Comparison of ENCODE assay signal across 9 mouse cellular contexts in genomic region chr5:113365921-113366320, GRCm38 (mm10). TPM values are rescaled to one million over a fixed set of nuclear protein-coding genes. Genes with fewer than 3 reads are reported as not detected.
DNase-seq lines count a peak whose midpoint lies in the region; ATAC-seq and TF ChIP-seq lines count a peak whose summit lies in the region.
"Had no signal": no experiment of that assay in that cellular context is flagged by ENCODE, and none has a peak within 500 bp of the region (broad histone marks: within the 10 kb centered on the region; RNA-seq: fewer than 3 reads in every experiment).

No protein-coding gene starts in this region.

- H3K27ac ChIP-seq in liver, embryonic 12.5 days: no peak overlapping the region
- no peak overlapping the region for H3K27ac ChIP-seq in midbrain, postnatal 0 days (ENCODE audit: low read depth, low read length)

- TF ChIP-seq CTCF in midbrain, postnatal 0 days (IDR thresholded peaks at IDR 0.05): peak; percentile 99

- H3K36me3 ChIP-seq in liver, embryonic 12.5 days: no peaks in the 10 kb centered on the region
- no peaks in the 10 kb centered on the region for H3K36me3 ChIP-seq in midbrain, postnatal 0 days (ENCODE audit: insufficient read depth, low read length)
- no peaks in the 10 kb centered on the region for H3K36me3 ChIP-seq in splenic B cell, adult 2 months (ENCODE audit: control insufficient read depth, insufficient read depth, low read length, poor library complexity, severe bottlenecking)

- H3K9me3 ChIP-seq in liver, embryonic 12.5 days (replicated peaks): no peaks in the 10 kb centered on the region
- no peaks in the 10 kb centered on the region for H3K9me3 ChIP-seq in midbrain, postnatal 0 days (ENCODE audit: low read length)

- no peaks in the 10 kb centered on the region for H3K4me1 ChIP-seq in liver, embryonic 12.5 days
- H3K4me1 ChIP-seq in midbrain, postnatal 0 days (ENCODE audit: insufficient read depth, low read length): no peaks in the 10 kb centered on the region

- no peak overlapping the region for H3K4me2 ChIP-seq in liver, embryonic 12.5 days
- no peak overlapping the region for H3K4me2 ChIP-seq in midbrain, postnatal 0 days (ENCODE audit: low read depth, low read length, poor library complexity, severe bottlenecking)

- intact Hi-C loops in left cerebral cortex, postnatal 4 days (cut with DNase I): loop anchor here (2.0 kb wide), 2 partner anchors 359 to 367 kb away; partner anchors contain the start of gene 1700069L16Rik

- H3K9ac ChIP-seq in liver, embryonic 12.5 days: no peak overlapping the region
- no peak overlapping the region for H3K9ac ChIP-seq in midbrain, postnatal 0 days (replicated peaks; ENCODE audit: low read length, poor library complexity, severe bottlenecking)

- peak; percentile 39 for DNase-seq in liver
- DNase-seq in cerebellum, postnatal 10 days: peak; percentile 93 to 94
- peak; percentile 63 to 84 for DNase-seq in frontal cortex, postnatal 14 days (ENCODE audit: low spot score in 2 of 2)
- DNase-seq in kidney, adult 18-20 months: peak; percentile 78
- DNase-seq in left cerebral cortex, postnatal 4 days: peak; percentile 82
- peak; percentile 83 for DNase-seq in midbrain, postnatal 0 days (ENCODE audit: low spot score)
- peak; percentile 70 for DNase-seq in splenic B cell, adult 2 months (ENCODE audit: low read depth, low spot score)

- ATAC-seq in liver, embryonic 12.5 days: no peak
- ATAC-seq in midbrain, postnatal 0 days (ENCODE audit: low FRiP score): peak; percentile 34; the same call in 1 of the 2 replicates

- H3K27me3 ChIP-seq in liver, embryonic 12.5 days (replicated peaks): peaks cover 16% of the 10 kb centered on the region; the same call in 1 of the 2 replicates
- 0 out of 2 replicates have a peak, but pooled peaks cover 6% of the 10 kb centered on the region for H3K27me3 ChIP-seq in midbrain, postnatal 0 days (ENCODE audit: insufficient read depth, low read length)
- no peaks in the 10 kb centered on the region for H3K27me3 ChIP-seq in splenic B cell, adult 2 months (ENCODE audit: control insufficient read depth, insufficient read depth, low read length, poor library complexity, severe bottlenecking)

- H3K4me3 ChIP-seq in liver, embryonic 12.5 days: no peak overlapping the region
- no peak overlapping the region for H3K4me3 ChIP-seq in midbrain, postnatal 0 days (ENCODE audit: low read depth, low read length)

- 4% methylated on average over 20 of the region's 20 CpGs for WGBS in liver, embryonic 12.5 days (ENCODE audit: insufficient replicate concordance)
- WGBS in midbrain, postnatal 0 days: 3% methylated on average over 20 of the region's 20 CpGs

RNA-seq across cellular contexts. Expression of gene Aym1, which starts 8.8 kb away (rescaled TPM):
- polyA plus RNA-seq in liver, embryonic 12.5 days (2016; fragmentation: Nextera tagmentation; extraction: Ambion mirVana): not detected in 2 replicates
- total RNA-seq in left cerebral cortex, postnatal 4 days (2021): not detected
- not detected in 2 replicates for total RNA-seq in midbrain, postnatal 0 days (2014; rRNA removed)
- polyA plus RNA-seq in midbrain, postnatal 0 days (2015; fragmentation: Nextera tagmentation; extraction: Ambion mirVana): not detected in 2 replicates
- polyA plus RNA-seq: stomach, embryonic 14.5 days had no signal

RNA-seq across cellular contexts. Expression of gene Sgsm1, which starts 55.3 kb away (rescaled TPM):
- polyA plus RNA-seq in liver, embryonic 12.5 days (2016; fragmentation: Nextera tagmentation; extraction: Ambion mirVana): 2.8 and 2.9 TPM in 2 replicates
- total RNA-seq in left cerebral cortex, postnatal 4 days (2021): 10 to 100 TPM; 67.4 to 74.9 TPM
- total RNA-seq in midbrain, postnatal 0 days (2014; rRNA removed): 52.9 and 53.4 TPM in 2 replicates
- polyA plus RNA-seq in midbrain, postnatal 0 days (2015; fragmentation: Nextera tagmentation; extraction: Ambion mirVana): 19.8 and 27.3 TPM in 2 replicates

Comparison
In these comparisons a context has a peak if more than half of its experiments do, and no peak if none do; other contexts are left out.
1. DNase-seq: peak in every context shown above with its lines; median percentile 94 in cerebellum, postnatal 10 days; 83 in midbrain, postnatal 0 days; 82 in left cerebral cortex, postnatal 4 days; 78 in kidney, adult 18-20 months; 74 in frontal cortex, postnatal 14 days; 70 in splenic B cell, adult 2 months; 39 in liver.